Mouse (Mus musculus) embryonic fibroblast, embryonic 13.5 days (primary cell): ENCODE results near the gene Lyz1. TPM values are rescaled to one million over a fixed set of nuclear protein-coding genes. Genes with fewer than 3 reads are reported as not detected.
"Not testable (repeated sequence)": the region's sequence is repeated elsewhere in the genome, so short reads cannot be mapped to it uniquely, and the experiment has no call there.

Experiments
- H3K27ac ChIP-seq: 2 replicates; pipeline ENCODE4 v1.5.1; 2012; ENCODE audit warnings: low read length, control low read depth, inconsistent platforms; ENCODE audit not compliant: insufficient read depth
- H3K4me1 ChIP-seq: 2 replicates; pipeline ENCODE4 v1.6.1; 2011; ENCODE audit warnings: low read length; ENCODE audit not compliant: control insufficient read depth, insufficient read depth
- H3K4me3 ChIP-seq: 2 replicates; pipeline ENCODE4 v1.5.1; 2011; ENCODE audit warnings: mild to moderate bottlenecking, control low read depth, low read length; ENCODE audit not compliant: insufficient read depth
- CTCF ChIP-seq: IDR thresholded peaks from 2 replicates; pipeline ENCODE4 v1.5.1; 2011; ENCODE audit warnings: mild to moderate bottlenecking, control low read depth, low read length, moderate library complexity, borderline replicate concordance; ENCODE audit not compliant: insufficient read depth
- POLR2A ChIP-seq: IDR thresholded peaks from 2 replicates; pipeline ENCODE4 v1.6.1; 2011; ENCODE audit warnings: low read depth, mild to moderate bottlenecking, control low read depth, low read length, moderate library complexity
- polyA plus RNA-seq: library from polyadenylated mRNA; stranded (reverse); fragments of >200 nt; gene quantifications from 2 replicates; pipeline ENCODE4 v1.2.4, GENCODE M21; 2011; ENCODE audit warnings: low read depth; ENCODE audit not compliant: missing spikeins, insufficient read length

Lyz1 gene
- polyA plus RNA-seq, 1 experiment: 0.93 TPM

DNA sequence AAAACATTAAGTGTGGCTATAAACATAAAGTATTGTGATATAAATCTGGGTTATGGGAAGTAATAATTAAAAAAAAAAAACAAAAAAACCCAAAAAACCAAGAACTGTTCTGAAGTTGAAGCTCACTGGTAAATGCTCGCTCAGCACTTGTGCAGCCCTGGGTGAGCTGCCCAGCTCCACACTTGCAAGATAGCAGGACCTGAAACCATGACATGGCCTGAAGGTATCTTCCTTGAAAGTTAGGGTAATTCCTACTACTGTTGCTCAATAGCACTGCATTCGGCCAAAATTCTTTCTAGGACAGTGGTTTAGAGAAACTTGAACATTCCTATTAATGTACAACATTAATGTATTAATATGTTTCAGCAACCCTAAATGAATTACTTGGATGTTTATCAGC is 20.5 kb upstream of the Lyz1 start:
- no peak overlapping the region for H3K27ac ChIP-seq
- no peak overlapping the region for H3K4me3 ChIP-seq
- no peak for TF ChIP-seq POLR2A
- no peaks in the 10 kb centered on the region for H3K4me1 ChIP-seq

DNA sequence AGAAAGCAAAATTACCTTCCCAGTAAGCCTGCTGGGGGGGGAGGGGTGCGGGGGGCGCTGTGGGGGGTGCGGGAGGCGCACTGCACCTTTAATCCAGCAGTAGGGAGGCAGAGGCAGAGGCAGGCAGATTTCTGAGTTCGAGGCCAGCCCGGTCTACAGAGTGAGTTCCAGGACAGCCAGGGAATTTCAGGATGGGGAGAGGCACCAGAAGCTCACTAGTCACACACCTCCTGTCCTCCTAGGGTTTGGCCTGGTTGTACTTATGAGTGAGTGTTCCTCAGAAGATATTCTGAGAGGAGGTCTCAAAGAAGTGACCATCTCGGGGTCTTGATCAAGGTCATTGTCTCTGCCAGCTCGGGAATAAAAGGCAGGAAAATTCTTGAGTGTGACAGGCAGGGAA is 19.5 kb upstream of the Lyz1 start:
- Histone ChIP-seq H3K4me1 (no peaks in the 10 kb centered on the region), H3K27ac (no peak overlapping the region), H3K4me3 (no peak overlapping the region)
- TF ChIP-seq POLR2A: no peak
- no peak for TF ChIP-seq CTCF

DNA sequence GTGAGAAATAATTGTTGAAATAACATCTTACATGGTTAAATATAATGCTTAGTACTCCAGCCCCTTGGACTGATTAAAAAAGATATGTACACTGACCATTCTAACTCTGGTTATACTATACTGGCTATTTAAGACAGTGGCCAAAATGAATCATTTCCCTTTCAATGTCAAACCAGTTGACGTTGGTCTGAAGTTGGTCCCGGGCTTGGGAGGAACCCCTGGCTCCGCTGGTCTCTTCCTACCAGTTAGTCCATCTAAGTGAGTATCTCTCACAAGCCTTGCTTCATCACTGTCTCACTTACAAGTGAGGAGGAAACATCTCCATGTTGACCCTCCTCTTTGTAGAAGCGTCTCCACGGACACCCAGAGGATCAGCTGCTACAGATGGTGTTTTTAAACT is 11.7 kb upstream of the Lyz1 start:
- no peak for TF ChIP-seq POLR2A
- TF ChIP-seq CTCF: no peak
- Histone ChIP-seq H3K27ac (no peak overlapping the region), H3K4me1 (no peaks in the 10 kb centered on the region), H3K4me3 (no peak overlapping the region)

DNA sequence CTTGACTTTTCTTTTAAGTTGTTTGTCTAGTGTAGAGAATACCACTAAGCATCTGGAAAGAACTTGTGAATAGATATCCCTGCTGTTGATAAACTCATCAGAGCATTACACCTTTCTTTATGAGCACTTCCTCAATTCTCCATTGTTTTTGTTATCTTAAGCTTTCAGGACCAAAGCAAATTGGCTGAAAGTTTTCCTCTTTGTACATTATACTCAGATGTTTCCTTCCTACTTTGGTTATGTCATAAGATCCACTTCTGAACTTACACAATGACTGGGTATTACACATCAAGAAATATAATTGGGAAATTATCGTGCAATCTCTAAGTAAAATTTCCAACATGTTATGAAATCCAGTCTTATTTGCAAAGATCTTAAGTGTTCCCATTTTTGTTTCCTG is 9.0 kb upstream of the Lyz1 start:
- Histone ChIP-seq H3K4me1 (no peaks in the 10 kb centered on the region), H3K4me3 (no peak overlapping the region), H3K27ac (no peak overlapping the region)
- no peak for TF ChIP-seq POLR2A
- TF ChIP-seq CTCF: no peak

DNA sequence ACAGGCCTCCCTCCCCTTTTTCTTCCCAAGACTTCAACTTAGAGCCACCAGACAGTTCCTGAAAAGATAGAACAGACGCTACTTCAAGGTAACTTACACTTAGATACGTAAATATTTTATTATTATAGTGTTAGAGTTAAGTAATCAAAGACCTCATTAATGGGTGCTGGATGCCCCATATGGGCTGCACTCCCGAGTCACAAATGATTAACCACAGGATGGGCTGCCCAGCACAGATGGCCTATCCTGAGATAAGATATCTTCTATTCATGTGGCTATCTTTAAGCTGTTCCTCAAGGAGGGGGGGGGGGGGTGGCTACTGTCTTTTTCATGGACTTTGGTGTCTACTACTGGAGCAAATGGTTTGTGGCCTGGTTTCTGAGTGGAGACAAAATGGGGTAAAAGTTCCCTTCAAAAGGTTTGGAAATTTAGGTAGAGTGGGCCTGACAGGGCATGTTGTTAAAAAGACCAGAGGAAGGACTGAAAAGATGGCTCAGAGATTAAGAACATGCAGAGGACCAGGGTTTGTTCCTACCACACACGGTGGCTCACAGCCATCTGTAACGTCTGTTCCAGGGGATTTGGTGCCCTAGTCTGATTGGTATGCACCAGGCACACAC is 7.3 kb upstream of the Lyz1 start:
- Histone ChIP-seq H3K27ac (no peak overlapping the region), H3K4me3 (no peak overlapping the region), H3K4me1 (no peaks in the 10 kb centered on the region)
- TF ChIP-seq CTCF: no peak

DNA sequence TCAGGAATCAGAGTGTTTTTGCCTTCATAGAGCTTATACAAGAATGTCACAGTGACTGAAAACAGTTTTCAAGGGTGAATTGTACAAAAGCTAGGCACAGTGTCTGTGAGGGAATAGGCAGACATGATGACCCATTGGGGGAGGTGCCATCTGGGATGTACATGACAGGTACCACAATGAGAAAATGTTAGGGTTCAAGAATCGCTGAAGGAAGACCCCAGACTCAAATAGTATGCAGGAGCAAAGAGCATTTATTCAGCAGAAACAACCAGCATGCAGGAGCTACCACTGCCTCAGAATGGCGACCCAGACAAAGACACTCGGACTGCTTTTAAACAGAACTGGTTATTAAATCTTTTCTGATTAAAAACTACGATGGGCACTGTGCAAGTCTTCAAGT is 6.4 kb upstream of the Lyz1 start:
- no peaks in the 10 kb centered on the region for H3K4me1 ChIP-seq
- TF ChIP-seq POLR2A (no peak), CTCF (no peak)
- H3K4me3 ChIP-seq: no peak overlapping the region
- H3K27ac ChIP-seq: no peak overlapping the region

DNA sequence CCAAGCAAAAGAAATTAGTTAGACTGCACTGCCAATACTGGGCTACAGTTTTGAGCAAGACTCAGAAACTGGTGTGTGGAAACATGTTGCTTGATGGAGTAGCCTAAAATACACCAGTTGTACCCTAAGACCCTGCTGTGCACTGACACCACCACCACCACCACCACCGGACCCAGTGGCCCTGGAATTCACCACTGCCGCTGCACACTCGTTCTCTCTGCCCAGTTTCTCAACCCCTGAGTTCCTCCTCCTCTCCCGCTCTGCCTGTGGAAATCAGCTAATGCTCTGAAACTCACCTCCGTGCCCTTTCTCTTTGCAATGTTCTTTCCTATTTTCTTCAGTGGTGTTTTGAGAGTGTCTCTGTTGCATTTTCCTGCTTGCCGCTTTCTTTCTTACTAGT is 5.7 kb upstream of the Lyz1 start:
- no peak for TF ChIP-seq POLR2A
- no peak for TF ChIP-seq CTCF
- H3K27ac ChIP-seq: no peak overlapping the region
- H3K4me1 ChIP-seq: no peaks in the 10 kb centered on the region
- H3K4me3 ChIP-seq: no peak overlapping the region

DNA sequence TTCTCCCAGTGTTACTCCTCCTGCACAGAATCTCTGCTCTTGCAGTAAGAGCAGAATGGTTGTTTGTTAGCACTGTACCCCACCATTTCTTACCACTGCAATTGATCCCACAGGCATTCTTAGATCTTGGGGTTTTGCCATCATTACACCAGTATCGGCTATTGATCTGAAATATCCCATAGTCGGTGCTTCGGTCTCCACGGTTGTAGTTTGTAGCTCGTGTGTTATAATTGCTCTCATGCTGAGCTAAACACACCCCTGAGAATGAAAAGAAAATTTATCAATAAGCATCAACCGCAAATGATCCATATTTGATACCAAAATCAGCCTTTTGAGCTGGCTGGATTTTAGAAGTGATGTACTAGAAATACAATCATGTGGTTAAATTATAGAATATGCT is 1.7 kb downstream of the Lyz1 start:
- H3K4me1 ChIP-seq, H3K4me3 ChIP-seq, H3K27ac ChIP-seq: not testable (repeated sequence)

DNA sequence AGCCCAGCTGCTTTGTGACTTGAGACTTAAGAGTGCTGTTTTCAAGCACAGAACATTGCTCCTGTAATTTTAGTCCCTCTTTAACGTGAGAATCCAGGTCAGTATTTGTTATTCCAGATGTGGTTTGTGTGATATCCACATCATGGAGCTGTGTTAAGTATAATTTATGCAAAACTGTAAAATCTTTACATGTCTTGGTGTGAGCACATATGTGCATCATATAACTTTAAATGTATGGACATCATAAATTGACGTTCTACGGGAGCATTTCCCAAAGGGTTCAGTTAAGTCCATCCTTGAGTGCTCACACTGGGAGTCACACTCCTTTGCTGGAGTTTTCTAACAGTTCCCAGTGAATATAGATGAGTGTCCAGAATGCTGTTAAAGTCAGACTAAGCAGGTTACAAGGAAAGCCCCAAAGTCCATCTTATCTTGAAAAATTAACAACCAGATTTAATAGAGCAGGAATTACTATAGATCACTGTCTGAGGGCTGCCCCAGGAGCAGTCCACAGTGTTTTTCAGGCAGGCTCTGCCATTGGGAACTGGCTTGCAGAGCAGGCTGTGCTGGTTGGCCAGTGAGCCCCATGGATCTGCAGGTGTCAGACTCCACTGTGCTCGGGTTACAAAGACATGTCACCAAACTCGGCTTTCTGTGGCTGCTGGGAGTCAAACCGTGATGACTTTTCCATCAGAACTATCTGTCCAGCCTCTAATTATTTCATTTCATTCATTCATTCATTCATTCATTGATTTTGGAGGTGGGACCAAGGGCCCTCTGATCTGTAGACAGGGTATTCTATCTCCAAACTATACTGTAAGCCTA is 2.4 kb downstream of the Lyz1 start:
- TF ChIP-seq CTCF (no peak), POLR2A (no peak)
- Histone ChIP-seq H3K27ac (no peak overlapping the region), H3K4me1 (no peaks in the 10 kb centered on the region), H3K4me3 (no peak overlapping the region)

DNA sequence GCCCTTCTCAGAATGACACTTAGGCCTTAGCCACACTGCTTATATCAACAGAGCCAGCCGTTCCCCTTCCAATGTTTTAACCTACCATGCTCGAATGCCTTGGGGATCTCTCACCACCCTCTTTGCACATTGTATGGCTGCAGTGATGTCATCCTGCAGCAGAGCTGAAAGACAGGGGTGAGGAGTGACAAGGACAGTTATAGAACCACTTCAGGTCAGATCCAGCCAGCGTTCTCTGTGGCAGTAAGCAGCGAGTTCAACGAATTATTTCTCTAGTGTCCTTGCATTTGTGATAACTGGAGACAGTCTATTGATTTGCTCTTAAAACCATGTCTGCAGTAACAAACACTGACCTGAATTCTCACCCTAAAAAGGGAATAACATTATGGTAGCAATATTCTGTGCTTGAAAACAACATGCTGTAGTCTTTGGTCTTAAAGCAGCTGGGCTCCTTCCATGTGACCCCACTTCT is 3.6 kb downstream of the Lyz1 start:
- H3K4me1 ChIP-seq, H3K4me3 ChIP-seq, H3K27ac ChIP-seq: not testable (repeated sequence)
